Mouse (Mus musculus) forebrain, embryonic 12.5 days (tissue): ENCODE data around the gene Ier5. TPM values are rescaled to one million over a fixed set of nuclear protein-coding genes. Genes with fewer than 3 reads are reported as not detected.

Source experiments
- ATAC-seq: fragments of 200-750 bp; cut with Nextera tagmentation; 2 replicates; pipeline ENCODE4 v1.8.0; 2017; ENCODE audit warnings: moderate TSS enrichment; ENCODE audit not compliant: low FRiP score
- H3K27ac ChIP-seq: fragments of 300-500 bp; sonication (generic); 2 replicates; pipeline ENCODE4 v1.5.1; 2016; ENCODE audit warnings: mild to moderate bottlenecking
- H3K27me3 ChIP-seq: fragments of 300-500 bp; sonication (generic); 2 replicates; pipeline ENCODE4 v1.6.1; 2016; ENCODE audit warnings: mild to moderate bottlenecking
- H3K36me3 ChIP-seq: fragments of 300-500 bp; sonication (generic); replicated peaks from 2 replicates; pipeline ENCODE4 v1.6.1; 2016; ENCODE audit warnings: mild to moderate bottlenecking
- H3K4me1 ChIP-seq: fragments of 300-500 bp; sonication (generic); 2 replicates; pipeline ENCODE4 v1.6.1; 2016
- H3K4me2 ChIP-seq: fragments of 300-500 bp; sonication (generic); 2 replicates; pipeline ENCODE4 v1.6.1; 2016; ENCODE audit warnings: mild to moderate bottlenecking, moderate library complexity
- H3K4me3 ChIP-seq: fragments of 300-500 bp; sonication (generic); replicated peaks from 2 replicates; pipeline ENCODE4 v1.5.1; 2016; ENCODE audit warnings: mild to moderate bottlenecking
- H3K9ac ChIP-seq: fragments of 300-500 bp; sonication (generic); 2 replicates; pipeline ENCODE4 v1.6.1; 2016; ENCODE audit warnings: mild to moderate bottlenecking
- H3K9me3 ChIP-seq: fragments of 300-500 bp; sonication (generic); 2 replicates; pipeline ENCODE4 v1.6.1; 2016
- WGBS: fragments of 180-500 bp; shearing (Covaris S2); methylation state at CpG from one replicate; pipeline ENCODE4 v1.1.7; 2016; 5-methylcytosine and 5-hydroxymethylcytosine counted together
- polyA plus RNA-seq: library from polyadenylated mRNA; unstranded; fragments of >200 nt; fragmentation: Nextera tagmentation; extraction: Ambion mirVana; gene quantifications from 2 replicates; pipeline ENCODE4 v1.2.1, GENCODE M21; 2016

The Ier5 gene
- polyA plus RNA-seq, 1 experiment from 2014 or later = 19.2 TPM

DNA sequence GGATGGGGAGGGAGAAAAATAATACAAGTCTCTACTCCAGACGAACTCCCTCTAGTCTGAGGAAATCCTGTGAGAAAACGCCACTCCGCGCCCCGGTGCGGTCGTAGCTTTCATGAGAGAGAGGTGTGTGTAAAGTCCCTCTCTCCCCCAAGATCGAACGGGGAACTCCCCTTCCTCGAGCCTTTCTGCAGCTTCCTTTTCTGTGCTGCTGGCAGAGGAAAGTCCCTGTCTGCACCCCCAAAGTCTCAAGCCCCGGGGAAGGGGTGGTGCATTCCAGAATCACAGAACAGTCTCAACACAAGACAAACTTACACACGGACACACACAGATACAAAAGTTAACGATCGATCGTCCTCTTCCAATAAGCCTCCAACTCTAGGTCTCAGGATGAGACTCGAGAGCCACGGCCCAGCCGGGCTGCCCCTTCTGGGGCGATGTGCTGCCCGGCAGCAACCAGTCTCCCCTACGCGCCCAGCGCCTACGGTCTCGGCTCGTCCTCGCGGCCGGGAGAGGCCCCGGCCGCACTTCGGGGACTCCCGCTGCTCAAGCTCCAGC, 1.4 kb downstream of the Ier5 start:
- Histone ChIP-seq H3K36me3 (0 out of 2 replicates have a peak, but pooled peaks cover 3% of the 10 kb centered on the region), H3K4me3 (peak overlapping the region; percentile 100), H3K27ac (peak overlapping the region; percentile 91), H3K9me3 (no peaks in the 10 kb centered on the region), H3K9ac (peak overlapping the region; percentile 100), H3K4me1 (peaks cover 37% of the 10 kb centered on the region), H3K27me3 (no peaks in the 10 kb centered on the region), H3K4me2 (peak overlapping the region; percentile 77)
- under 1% methylated on average over 33 of the region's 33 CpGs for WGBS
- ATAC-seq = peak; percentile 3; the same call in 1 of the 2 replicates

GRCm38 (mm10) chr1:155097354-155097753, 2.1 kb downstream of the Ier5 start:
- Histone ChIP-seq H3K4me3 (peak overlapping the region; percentile 100), H3K4me2 (peak overlapping the region; percentile 77), H3K36me3 (0 out of 2 replicates have a peak, but pooled peaks cover 3% of the 10 kb centered on the region), H3K9me3 (no peaks in the 10 kb centered on the region), H3K4me1 (peaks cover 43% of the 10 kb centered on the region), H3K9ac (peak overlapping the region; percentile 100), H3K27ac (no peak overlapping the region), H3K27me3 (no peaks in the 10 kb centered on the region)
- WGBS = 30% methylated on average over 6 of the region's 6 CpGs
- no peak for ATAC-seq

- Histone ChIP-seq H3K9ac (no peak overlapping the region; the same call in 1 of the 2 replicates), H3K9me3 (no peaks in the 10 kb centered on the region), H3K27ac (no peak overlapping the region), H3K4me2 (peak overlapping the region; percentile 77), H3K27me3 (no peaks in the 10 kb centered on the region), H3K36me3 (0 out of 2 replicates have a peak, but pooled peaks cover 3% of the 10 kb centered on the region), H3K4me1 (peaks cover 50% of the 10 kb centered on the region), H3K4me3 (peak overlapping the region; percentile 100)
- 76% methylated on average over 4 of the region's 4 CpGs for WGBS
- no peak for ATAC-seq
Observed at GRCm38 (mm10) chr1:155096620-155097261, 2.7 kb downstream of the Ier5 start.

DNA sequence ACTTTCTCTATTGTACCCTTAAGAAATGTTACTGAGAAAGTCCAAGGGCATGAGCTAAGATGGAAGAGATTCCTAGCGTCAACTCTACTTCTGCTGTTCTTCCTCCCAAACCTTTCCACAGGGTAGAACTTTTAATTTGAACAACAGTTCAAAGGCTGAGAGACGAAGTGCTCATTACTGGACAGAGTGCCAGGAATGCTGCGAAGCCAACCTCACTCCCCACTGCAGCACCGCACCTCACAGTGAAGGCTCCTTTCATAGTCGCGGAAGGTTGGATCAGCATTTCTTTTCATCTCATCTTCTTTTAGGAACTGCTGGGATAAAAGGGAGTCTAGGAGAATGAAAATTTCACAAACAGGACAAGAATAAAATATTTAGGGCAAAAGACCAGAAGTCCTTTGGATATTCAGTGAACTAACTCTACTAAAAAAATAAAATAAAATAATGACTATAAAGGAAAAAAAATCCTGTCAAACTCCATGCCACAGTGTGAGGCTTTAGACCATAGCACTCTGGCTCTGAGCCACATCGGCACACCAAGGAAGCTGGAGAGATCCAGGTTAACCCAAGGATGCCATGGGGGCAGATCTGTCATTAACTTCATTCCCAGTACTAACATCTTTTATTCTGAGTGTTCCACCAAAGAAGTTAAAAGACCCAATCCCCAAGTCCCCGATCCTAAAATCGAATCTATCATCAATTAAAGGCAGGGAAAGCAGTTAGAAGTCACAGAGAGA, 5.3 kb downstream of the Ier5 start:
- peak overlapping the region; percentile 81; the same call in 1 of the 2 replicates for H3K27ac ChIP-seq
- 0 out of 2 replicates have a peak, but pooled peaks cover 3% of the 10 kb centered on the region for H3K36me3 ChIP-seq
- no peak overlapping the region for H3K4me2 ChIP-seq
- WGBS = 43% methylated on average over 9 of the region's 9 CpGs
- ATAC-seq = no peak
- H3K9me3 ChIP-seq = no peaks in the 10 kb centered on the region
- H3K27me3 ChIP-seq = no peaks in the 10 kb centered on the region
- H3K4me3 ChIP-seq = no peak overlapping the region
- H3K4me1 ChIP-seq = peaks cover 52% of the 10 kb centered on the region
- H3K9ac ChIP-seq = no peak overlapping the region

- H3K4me2 ChIP-seq = no peak overlapping the region
- WGBS = 30% methylated on average over 4 of the region's 4 CpGs
- no peak overlapping the region for H3K9ac ChIP-seq
- 0 out of 2 replicates have a peak, but pooled peaks cover 3% of the 10 kb centered on the region for H3K36me3 ChIP-seq
- no peak; the same call in 1 of the 2 replicates for ATAC-seq
- H3K4me3 ChIP-seq = no peak overlapping the region
- H3K27me3 ChIP-seq = no peaks in the 10 kb centered on the region
- no peaks in the 10 kb centered on the region for H3K9me3 ChIP-seq
- peaks cover 52% of the 10 kb centered on the region for H3K4me1 ChIP-seq
- H3K27ac ChIP-seq = peak overlapping the region; percentile 81
Observed at GRCm38 (mm10) chr1:155093145-155093791, 6.2 kb downstream of the Ier5 start.

DNA sequence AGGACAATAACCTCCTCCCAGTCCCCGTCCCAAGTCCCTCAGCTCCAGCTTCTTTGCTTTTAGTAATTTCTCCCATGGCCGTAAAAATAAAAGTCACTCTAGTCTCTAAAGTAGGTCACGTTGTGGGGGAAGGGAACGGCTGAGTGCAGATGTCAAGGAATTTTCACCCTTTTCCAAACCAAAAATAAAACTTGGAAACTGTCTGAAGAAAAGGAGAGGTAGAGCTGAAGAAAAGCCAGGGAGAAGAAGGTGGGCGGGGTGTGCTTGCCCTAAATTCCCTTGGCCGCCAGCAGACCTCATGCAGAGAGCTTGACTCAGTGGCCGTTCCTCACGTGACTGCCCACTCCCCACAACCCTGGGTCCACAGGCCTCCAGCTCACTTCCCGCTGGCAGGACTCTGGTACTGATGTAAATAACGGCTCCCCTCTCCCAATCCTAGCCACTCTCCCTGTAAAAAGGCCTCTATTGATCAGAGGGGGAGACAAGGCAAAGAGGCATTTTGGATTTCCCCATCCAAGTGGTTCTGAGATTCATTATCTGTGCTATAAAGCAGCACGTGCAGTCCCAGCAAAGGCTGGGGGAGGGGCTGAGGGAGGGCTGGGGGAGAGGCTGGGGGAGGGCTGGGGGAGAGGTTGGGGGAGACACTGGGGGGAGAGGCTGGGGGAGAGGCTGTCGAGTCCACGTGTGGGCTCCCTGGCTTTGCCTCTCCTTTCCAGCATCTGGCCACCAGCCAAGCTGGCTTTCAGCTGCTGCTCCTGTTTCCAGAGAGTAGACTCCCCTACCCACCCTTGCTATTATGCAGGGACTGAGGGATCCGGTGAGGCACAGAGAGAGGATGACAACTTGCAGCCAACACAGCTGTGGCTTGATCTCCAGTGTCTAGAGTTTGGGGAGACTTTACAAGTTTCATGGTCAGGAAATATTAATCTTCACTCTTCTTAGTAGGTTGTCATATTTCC, 7.3 kb downstream of the Ier5 start:
- Histone ChIP-seq H3K4me3 (no peak overlapping the region), H3K9me3 (no peaks in the 10 kb centered on the region), H3K27ac (peak overlapping the region; percentile 81), H3K4me2 (0 out of 2 replicates have a peak overlapping the region, but pooled peaks have one; percentile 10), H3K9ac (no peak overlapping the region), H3K4me1 (peaks cover 52% of the 10 kb centered on the region), H3K36me3 (0 out of 2 replicates have a peak, but pooled peaks cover 3% of the 10 kb centered on the region), H3K27me3 (no peaks in the 10 kb centered on the region)
- WGBS = 17% methylated on average over 14 of the region's 14 CpGs
- ATAC-seq = peak; percentile 84

DNA sequence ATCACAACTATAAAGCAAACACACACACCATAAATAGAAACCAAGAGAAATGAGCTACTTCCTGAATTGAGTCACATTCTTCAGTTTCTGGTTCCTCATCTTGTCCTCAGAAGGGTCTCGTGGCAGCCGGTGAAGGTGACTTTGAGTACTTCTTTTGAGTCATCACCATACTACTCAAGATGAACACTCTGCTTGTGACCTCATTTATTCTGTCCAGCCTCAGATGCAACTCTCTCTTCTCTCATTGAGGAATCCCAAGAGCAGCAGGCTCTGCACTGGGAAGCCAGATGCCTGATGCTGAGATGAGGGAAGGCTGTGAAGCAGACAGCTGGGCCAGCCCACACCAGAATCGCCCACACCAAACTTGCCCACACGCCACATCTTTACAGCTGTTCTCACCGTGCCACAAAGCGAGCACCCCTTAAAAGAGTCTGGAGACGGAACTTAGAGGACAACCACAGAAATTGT, 8.0 kb downstream of the Ier5 start:
- H3K36me3 ChIP-seq = 0 out of 2 replicates have a peak, but pooled peaks cover 3% of the 10 kb centered on the region
- H3K4me1 ChIP-seq = peaks cover 52% of the 10 kb centered on the region
- no peaks in the 10 kb centered on the region for H3K9me3 ChIP-seq
- no peak overlapping the region for H3K4me3 ChIP-seq
- peak overlapping the region; percentile 81 for H3K27ac ChIP-seq
- H3K9ac ChIP-seq = no peak overlapping the region
- no peak for ATAC-seq
- H3K27me3 ChIP-seq = no peaks in the 10 kb centered on the region
- no peak overlapping the region for H3K4me2 ChIP-seq
- 82% methylated on average over 7 of the region's 7 CpGs for WGBS

DNA sequence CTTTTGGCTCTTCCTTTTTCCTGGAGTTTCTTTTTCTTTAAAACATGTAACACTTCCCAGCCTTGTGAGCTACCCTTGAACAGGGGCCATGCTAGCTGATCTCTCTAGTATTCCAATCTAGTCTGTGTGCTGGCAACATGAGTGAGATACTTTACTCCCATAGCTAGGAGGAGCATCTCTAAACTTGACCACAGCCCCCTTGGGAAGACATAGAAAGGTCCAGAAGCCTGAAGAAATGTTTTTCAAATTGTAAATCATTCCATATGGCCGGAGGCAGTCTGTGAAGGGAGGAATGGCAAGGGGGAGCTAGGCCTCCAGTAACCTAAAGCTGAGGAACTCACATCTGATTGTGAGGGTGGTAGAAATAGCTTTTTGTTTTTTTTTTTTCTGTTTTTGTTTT, 8.7 kb downstream of the Ier5 start:
- no peak for ATAC-seq
- Histone ChIP-seq H3K27me3 (no peaks in the 10 kb centered on the region), H3K4me3 (no peak overlapping the region), H3K27ac (no peak overlapping the region), H3K4me1 (peaks cover 53% of the 10 kb centered on the region), H3K9me3 (no peaks in the 10 kb centered on the region), H3K36me3 (0 out of 2 replicates have a peak, but pooled peaks cover 3% of the 10 kb centered on the region), H3K4me2 (no peak overlapping the region), H3K9ac (no peak overlapping the region)
- WGBS = 82% methylated on average over 1 of the region's 1 CpGs

- 95% methylated on average over 7 of the region's 7 CpGs for WGBS
- Histone ChIP-seq H3K27ac (no peak overlapping the region), H3K36me3 (0 out of 2 replicates have a peak, but pooled peaks cover 3% of the 10 kb centered on the region), H3K4me1 (peaks cover 53% of the 10 kb centered on the region), H3K4me2 (no peak overlapping the region), H3K4me3 (no peak overlapping the region), H3K27me3 (no peaks in the 10 kb centered on the region), H3K9ac (no peak overlapping the region), H3K9me3 (no peaks in the 10 kb centered on the region)
- no peak for ATAC-seq
Observed at GRCm38 (mm10) chr1:155090327-155090726, 9.1 kb downstream of the Ier5 start.

DNA sequence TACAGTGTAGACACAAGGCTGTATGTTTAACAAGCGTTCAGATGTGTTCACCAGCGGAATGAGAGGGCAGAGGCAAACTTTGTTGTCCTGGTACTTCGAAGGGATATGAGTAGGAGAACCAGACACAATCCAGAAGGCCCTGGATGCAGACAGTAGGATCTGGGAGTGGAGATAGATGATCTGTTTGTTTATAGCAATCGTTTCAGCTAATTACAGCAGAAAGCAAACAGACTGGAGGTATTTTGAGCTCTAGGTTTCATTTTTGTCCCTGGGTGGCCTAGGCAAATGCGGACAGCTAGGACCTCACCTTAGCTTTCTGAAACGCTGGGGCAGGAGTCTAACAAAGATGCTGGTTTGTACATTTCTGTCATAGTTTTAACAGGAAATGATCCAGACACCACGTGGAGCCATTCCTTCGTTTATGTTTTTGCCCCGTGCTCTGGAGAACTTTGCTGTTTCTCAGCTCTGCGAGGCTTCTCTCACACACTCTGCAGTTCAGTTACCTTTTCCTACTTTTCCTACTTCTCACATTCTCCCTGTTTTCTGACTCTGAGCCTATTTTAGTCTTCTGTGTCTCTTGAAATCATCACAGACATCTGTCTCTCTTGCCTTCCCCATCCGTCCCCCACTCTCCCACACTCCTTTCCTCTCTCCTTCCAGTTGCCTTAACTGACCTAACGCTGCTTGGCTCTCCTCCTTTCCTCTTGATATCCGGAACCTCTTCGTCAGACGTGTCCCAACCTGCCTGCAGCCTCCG, 10.4 kb downstream of the Ier5 start:
- ATAC-seq = no peak
- Histone ChIP-seq H3K4me3 (no peak overlapping the region), H3K9ac (no peak overlapping the region), H3K9me3 (no peaks in the 10 kb centered on the region), H3K36me3 (no peaks in the 10 kb centered on the region), H3K27ac (no peak overlapping the region), H3K4me2 (no peak overlapping the region), H3K27me3 (no peaks in the 10 kb centered on the region), H3K4me1 (peaks cover 65% of the 10 kb centered on the region)
- WGBS = 77% methylated on average over 16 of the region's 16 CpGs
